8 mouse cellular contexts compared by ENCODE assay signal in genomic region chr6:52159164-52159761, GRCm38 (mm10). TPM values are rescaled to one million over a fixed set of nuclear protein-coding genes. Genes with fewer than 3 reads are reported as not detected.
DNase-seq lines count a peak whose midpoint lies in the region; ATAC-seq lines count a peak whose summit lies in the region.

No protein-coding gene starts in this region.

- peak; percentile 37 for DNase-seq in urinary bladder, postnatal 14 days (ENCODE audit: low spot score)
- DNase-seq in urinary bladder, postnatal 36 days (ENCODE audit: low spot score in 2 of 2): no peak
- DNase-seq in spleen, adult 12 weeks (ENCODE audit: low spot score): no peak
- DNase-seq in layer of hippocampus, adult 9-11 months: no peak
- no peak for DNase-seq in cerebellum, adult 8-10 months

- ATAC-seq in heart, embryonic 16.5 days (replicated peaks; ENCODE audit: extremely low read depth, insufficient read depth, low FRiP score): peak; percentile 35; the same call in 1 of the 2 replicates
- ATAC-seq in limb, embryonic 13.5 days (ENCODE audit: low FRiP score, low read depth): 0 out of 2 replicates have a peak, but pooled peaks have one; percentile 9
- no peak; the same call in 1 of the 2 replicates for ATAC-seq in neural tube, embryonic 14.5 days (ENCODE audit: low read depth)

- 12% methylated on average over 12 of the region's 12 CpGs for WGBS in heart, embryonic 16.5 days
- 9% methylated on average over 12 of the region's 12 CpGs for WGBS in limb, embryonic 13.5 days
- 4% methylated on average over 12 of the region's 12 CpGs for WGBS in neural tube, embryonic 14.5 days

- peak overlapping the region; percentile 53 for H3K27ac ChIP-seq in heart, embryonic 16.5 days (ENCODE audit: low read length)
- H3K27ac ChIP-seq in limb, embryonic 13.5 days: no peak overlapping the region
- H3K27ac ChIP-seq in neural tube, embryonic 14.5 days (ENCODE audit: low read depth, low read length): peak overlapping the region; percentile 90

- no peaks in the 10 kb centered on the region for H3K9me3 ChIP-seq in heart, embryonic 16.5 days (replicated peaks; ENCODE audit: control insufficient read depth, low read length)
- H3K9me3 ChIP-seq in limb, embryonic 13.5 days: no peaks in the 10 kb centered on the region
- no peaks in the 10 kb centered on the region for H3K9me3 ChIP-seq in neural tube, embryonic 14.5 days (ENCODE audit: control insufficient read depth, low read length)

- peaks cover 88% of the 10 kb centered on the region for H3K27me3 ChIP-seq in heart, embryonic 16.5 days (ENCODE audit: control insufficient read depth, insufficient read depth, low read length)
- peaks cover 89% of the 10 kb centered on the region for H3K27me3 ChIP-seq in limb, embryonic 13.5 days
- H3K27me3 ChIP-seq in neural tube, embryonic 14.5 days (ENCODE audit: control insufficient read depth, insufficient read depth, low read length): no peaks in the 10 kb centered on the region

- no peaks in the 10 kb centered on the region for H3K36me3 ChIP-seq in heart, embryonic 16.5 days (ENCODE audit: control insufficient read depth, insufficient read depth)
- no peaks in the 10 kb centered on the region for H3K36me3 ChIP-seq in limb, embryonic 13.5 days
- H3K36me3 ChIP-seq in neural tube, embryonic 14.5 days (ENCODE audit: control insufficient read depth, insufficient read depth, low read length): no peaks in the 10 kb centered on the region

- peak overlapping the region; percentile 74 for H3K4me3 ChIP-seq in heart, embryonic 16.5 days (ENCODE audit: low read length)
- peak overlapping the region; percentile 72 for H3K4me3 ChIP-seq in limb, embryonic 13.5 days
- H3K4me3 ChIP-seq in neural tube, embryonic 14.5 days (ENCODE audit: low read depth, low read length): peak overlapping the region; percentile 81

- H3K4me2 ChIP-seq in heart, embryonic 16.5 days (ENCODE audit: low read depth, low read length): peak overlapping the region; percentile 76
- peak overlapping the region; percentile 100 for H3K4me2 ChIP-seq in limb, embryonic 13.5 days (replicated peaks)
- H3K4me2 ChIP-seq in neural tube, embryonic 14.5 days (ENCODE audit: low read depth, low read length): peak overlapping the region; percentile 60

- peaks cover 10% of the 10 kb centered on the region for H3K4me1 ChIP-seq in heart, embryonic 16.5 days (ENCODE audit: control insufficient read depth, insufficient read depth, low read length)
- H3K4me1 ChIP-seq in limb, embryonic 13.5 days: peaks cover 52% of the 10 kb centered on the region
- H3K4me1 ChIP-seq in neural tube, embryonic 14.5 days (ENCODE audit: control insufficient read depth, insufficient read depth, low read length): peaks cover 45% of the 10 kb centered on the region

- H3K9ac ChIP-seq in heart, embryonic 16.5 days (ENCODE audit: low read length): peak overlapping the region; percentile 56; the same call in 1 of the 2 replicates
- peak overlapping the region; percentile 67; the same call in 1 of the 2 replicates for H3K9ac ChIP-seq in limb, embryonic 13.5 days
- H3K9ac ChIP-seq in neural tube, embryonic 14.5 days (replicated peaks; ENCODE audit: low read depth, low read length): peak overlapping the region; percentile 88

RNA-seq across cellular contexts. Expression of gene Hoxa1, which starts 1.1 kb away (rescaled TPM):
- 0.44 and 0.68 TPM in 2 replicates for polyA plus RNA-seq in heart, embryonic 16.5 days (2015; fragmentation: Nextera tagmentation; extraction: Ambion mirVana)
- polyA plus RNA-seq in limb, embryonic 13.5 days (2015; fragmentation: Nextera tagmentation; extraction: Ambion mirVana): 1.1 and 1.5 TPM in 2 replicates
- 0.76 and 0.92 TPM in 2 replicates for polyA plus RNA-seq in neural tube, embryonic 14.5 days (2014; fragmentation: Nextera tagmentation; extraction: Ambion mirVana)

RNA-seq across cellular contexts. Expression of gene Hoxa2, which starts 5.4 kb away (rescaled TPM):
- 1.5 and 2.0 TPM in 2 replicates for polyA plus RNA-seq in heart, embryonic 16.5 days (2015; fragmentation: Nextera tagmentation; extraction: Ambion mirVana)
- polyA plus RNA-seq in limb, embryonic 13.5 days (2015; fragmentation: Nextera tagmentation; extraction: Ambion mirVana): 1.5 and 2.5 TPM in 2 replicates
- 7.0 and 8.8 TPM in 2 replicates for polyA plus RNA-seq in neural tube, embryonic 14.5 days (2014; fragmentation: Nextera tagmentation; extraction: Ambion mirVana)

RNA-seq across cellular contexts. Expression of gene 5730596B20Rik, which starts 18.0 kb away (rescaled TPM):
- polyA plus RNA-seq in heart, embryonic 16.5 days (2015; fragmentation: Nextera tagmentation; extraction: Ambion mirVana): 0.13 and 0.32 TPM in 2 replicates
- polyA plus RNA-seq in limb, embryonic 13.5 days (2015; fragmentation: Nextera tagmentation; extraction: Ambion mirVana): 0.66 and 0.71 TPM in 2 replicates
- polyA plus RNA-seq in neural tube, embryonic 14.5 days (2014; fragmentation: Nextera tagmentation; extraction: Ambion mirVana): 1.8 and 2.2 TPM in 2 replicates

RNA-seq across cellular contexts. Expression of gene Hoxa4, which starts 32.3 kb away (rescaled TPM):
- polyA plus RNA-seq in heart, embryonic 16.5 days (2015; fragmentation: Nextera tagmentation; extraction: Ambion mirVana): 0.54 TPM in 1 of 2 replicates, not detected in the other
- 0.52 and 0.96 TPM in 2 replicates for polyA plus RNA-seq in limb, embryonic 13.5 days (2015; fragmentation: Nextera tagmentation; extraction: Ambion mirVana)
- 1.6 and 2.7 TPM in 2 replicates for polyA plus RNA-seq in neural tube, embryonic 14.5 days (2014; fragmentation: Nextera tagmentation; extraction: Ambion mirVana)

RNA-seq across cellular contexts. Expression of gene Hoxa5, which starts 45.1 kb away (rescaled TPM):
- 1.3 and 3.3 TPM in 2 replicates for polyA plus RNA-seq in heart, embryonic 16.5 days (2015; fragmentation: Nextera tagmentation; extraction: Ambion mirVana)
- 4.8 and 5.3 TPM in 2 replicates for polyA plus RNA-seq in limb, embryonic 13.5 days (2015; fragmentation: Nextera tagmentation; extraction: Ambion mirVana)
- polyA plus RNA-seq in neural tube, embryonic 14.5 days (2014; fragmentation: Nextera tagmentation; extraction: Ambion mirVana): 20.9 and 30.6 TPM in 2 replicates
